Mouse (Mus musculus) cerebellum, postnatal 4 days (tissue): ENCODE data around the gene Gm17631.
"Not testable (repeated sequence)": the region's sequence is repeated elsewhere in the genome, so short reads cannot be mapped to it uniquely, and the experiment has no call there.

ENCODE experiments used
- DNase-seq, 2 experiments: peaks; one replicate each; pipeline ENCODE4 v3.0.0; 2022; ENCODE audit warnings: low spot score in 2 of 2, mixed read lengths in 1 of 2

Gene Gm17631

DNA sequence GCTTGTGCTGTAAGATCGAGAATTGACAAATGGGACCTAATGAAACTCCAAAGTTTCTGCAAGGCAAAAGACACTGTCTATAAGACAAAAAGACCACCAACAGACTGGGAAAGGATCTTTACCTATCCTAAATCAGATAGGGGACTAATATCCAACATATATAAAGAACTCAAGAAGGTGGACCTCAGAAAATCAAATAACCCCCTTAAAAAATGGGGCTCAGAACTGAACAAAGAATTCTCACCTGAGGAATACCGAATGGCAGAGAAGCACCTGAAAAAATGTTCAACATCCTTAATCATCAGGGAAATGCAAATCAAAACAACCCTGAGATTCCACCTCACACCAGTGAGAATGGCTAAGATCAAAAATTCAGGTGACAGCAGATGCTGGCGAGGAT lies at the start of gene Gm17631:
Gene Gm17631, plus strand, starts transcription at position 301 of the 400 bp plus-strand sequence.
- DNase-seq = not testable (repeated sequence)

DNA sequence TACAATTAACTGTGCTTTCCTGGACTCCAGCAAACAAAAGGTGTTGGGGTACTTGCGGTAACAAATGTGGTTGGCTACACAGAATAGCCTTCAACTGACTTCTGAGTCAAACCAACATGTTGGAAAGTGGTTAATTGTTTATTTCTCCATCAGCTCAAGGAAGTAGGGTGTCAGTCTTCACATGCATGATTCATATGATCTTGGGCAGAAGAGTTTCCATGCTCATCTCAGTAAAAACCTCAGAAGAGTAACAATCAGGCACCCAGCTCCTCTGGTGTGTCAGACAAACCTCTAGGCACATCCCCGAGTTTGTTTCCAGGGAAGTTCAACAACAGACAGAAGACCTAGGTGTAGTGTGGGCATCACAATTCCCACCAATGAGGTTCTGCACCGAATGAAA lies 44.7 kb upstream of the Gm17631 start:
- no peak for DNase-seq

DNA sequence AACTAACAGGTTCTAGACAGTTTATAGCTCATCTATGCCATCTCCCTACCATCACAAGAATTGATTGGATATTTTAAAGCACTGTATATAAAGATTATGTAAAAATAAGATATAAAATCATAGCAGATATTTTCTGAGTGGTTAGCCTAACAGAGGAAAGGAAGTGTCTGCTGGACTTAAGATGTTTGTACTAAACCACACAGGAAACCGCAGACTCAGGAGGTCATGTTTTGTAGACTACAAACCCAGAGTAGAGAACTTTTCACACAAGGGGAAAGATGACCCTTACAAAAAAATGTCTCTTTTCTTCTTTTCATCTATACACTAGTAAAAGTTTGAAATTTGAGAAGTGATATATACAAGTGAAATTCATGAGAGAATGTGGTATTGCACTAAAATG lies 38.4 kb upstream of the Gm17631 start:
- DNase-seq = no peak

DNA sequence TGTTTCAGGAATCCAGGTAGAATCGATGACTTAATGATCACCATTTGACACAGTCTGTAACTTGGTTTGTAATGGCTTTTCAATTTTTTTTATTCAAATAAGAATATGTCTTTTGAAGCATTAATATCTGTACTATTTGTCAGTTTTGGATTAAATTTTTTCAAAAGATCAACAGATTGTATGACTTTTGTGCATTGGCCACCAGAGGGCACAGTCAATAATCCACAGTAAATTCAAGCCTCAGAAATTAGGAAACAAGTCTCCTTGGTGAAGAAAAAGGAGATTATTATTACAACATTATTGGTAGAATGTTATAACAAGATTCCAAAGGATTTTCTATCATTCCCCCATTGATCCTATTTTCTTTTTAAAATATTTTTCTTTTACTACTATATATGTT lies 36.9 kb upstream of the Gm17631 start:
- no peak for DNase-seq

DNA sequence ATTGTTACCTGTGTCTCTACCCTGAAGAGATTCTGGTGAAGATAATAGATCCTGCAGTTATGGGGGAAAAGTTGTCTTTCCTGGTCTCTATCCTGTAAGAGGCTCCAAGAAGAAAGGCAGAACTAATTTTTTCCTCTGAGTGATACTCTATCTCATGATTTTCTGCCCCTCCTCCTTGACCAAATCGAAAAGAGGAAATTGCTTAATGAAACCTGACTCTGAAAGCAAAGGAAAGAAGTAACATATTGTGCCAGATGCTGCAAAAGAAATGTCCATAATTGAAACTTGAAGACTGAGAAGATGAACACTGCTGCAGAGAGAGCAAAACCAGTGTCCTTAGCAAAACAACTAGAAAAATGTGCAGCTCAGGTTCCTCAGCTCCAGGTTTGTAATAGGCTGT lies 14.1 kb downstream of the Gm17631 start, which contains the start of gene Klra17:
Gene Klra17, minus strand, starts transcription at position 124 of the 400 bp plus-strand sequence.
- DNase-seq = no peak

DNA sequence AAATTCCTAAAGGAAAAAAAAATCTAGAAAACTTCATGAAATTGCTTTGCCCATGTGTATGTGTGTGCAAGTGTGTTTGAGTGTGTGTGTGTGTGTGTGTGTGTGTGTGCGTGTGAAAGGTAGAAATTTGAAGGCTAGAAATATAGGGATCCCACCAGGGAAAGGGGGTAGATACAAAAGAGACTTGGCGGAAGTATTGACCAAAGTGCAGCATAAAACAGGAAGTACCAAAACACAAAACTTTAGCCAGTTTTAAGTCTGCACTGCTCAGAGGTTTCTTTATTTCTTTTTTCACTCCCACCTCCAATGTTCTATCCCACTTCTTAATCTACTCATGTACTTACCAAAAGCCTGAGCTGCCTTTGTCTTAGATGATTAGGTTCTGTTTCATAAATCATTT lies 20.1 kb downstream of the Gm17631 start:
- DNase-seq = no peak
